Comparison of ENCODE assay signal across 39 mouse cellular contexts in genomic region chr14:37095556-37095955, GRCm38 (mm10). TPM values are rescaled to one million over a fixed set of nuclear protein-coding genes. Genes with fewer than 3 reads are reported as not detected.
"Had no signal": no experiment of that assay in that cellular context is flagged by ENCODE, and none has a peak within 500 bp of the region (broad histone marks: within the 10 kb centered on the region; RNA-seq: fewer than 3 reads in every experiment).

No protein-coding gene starts in this region.

- ATAC-seq: hindbrain, postnatal 0 days; intestine, embryonic 16.5 days; liver, postnatal 0 days had no signal

- H3K4me2 ChIP-seq: heart, embryonic 11.5 days; heart, embryonic 13.5 days; heart, embryonic 15.5 days; hindbrain, embryonic 12.5 days; hindbrain, embryonic 15.5 days; kidney, embryonic 15.5 days; limb, embryonic 12.5 days; liver, embryonic 11.5 days; liver, embryonic 13.5 days; liver, embryonic 15.5 days had no signal

- H3K9ac ChIP-seq: heart, embryonic 13.5 days; heart, embryonic 15.5 days; hindbrain, embryonic 12.5 days; hindbrain, embryonic 15.5 days; kidney, embryonic 15.5 days; limb, embryonic 12.5 days; liver, embryonic 13.5 days; liver, embryonic 15.5 days; liver, postnatal 0 days had no signal

- H3K4me3 ChIP-seq: gastrocnemius, adult 2 months; heart, adult 2 months; heart, embryonic 13.5 days; heart, embryonic 15.5 days; hindbrain, embryonic 10.5 days; hindbrain, embryonic 12.5 days; hindbrain, embryonic 15.5 days; kidney, embryonic 15.5 days; layer of hippocampus, adult 2 months; left cerebral cortex, adult 2 months; limb, embryonic 10.5 days; limb, embryonic 12.5 days; liver, embryonic 13.5 days; liver, embryonic 15.5 days had no signal

- H3K36me3 ChIP-seq: heart, embryonic 13.5 days; heart, embryonic 15.5 days; hindbrain, embryonic 10.5 days; hindbrain, embryonic 12.5 days; hindbrain, embryonic 15.5 days; kidney, embryonic 15.5 days; limb, embryonic 10.5 days; limb, embryonic 12.5 days; liver, embryonic 13.5 days; liver, embryonic 15.5 days had no signal

- H3K4me1 ChIP-seq: liver, embryonic 13.5 days; liver, embryonic 15.5 days had no signal

- DNase-seq: gastrocnemius, adult 2 months; gastrocnemius, postnatal 10 days; gastrocnemius, postnatal 25 days; heart, adult 2 months; heart, postnatal 4 days; kidney, adult 11 months; kidney, adult 2 months; kidney, adult 9 months; kidney, postnatal 10 days; kidney, postnatal 25 days; kidney, postnatal 4 days; liver; liver, embryonic 13.5 days; liver, postnatal 0 days had no signal

- H3K9me3 ChIP-seq: heart, embryonic 13.5 days; heart, embryonic 15.5 days; hindbrain, embryonic 10.5 days; hindbrain, embryonic 12.5 days; hindbrain, embryonic 15.5 days; kidney, embryonic 15.5 days; limb, embryonic 10.5 days; limb, embryonic 12.5 days; liver, embryonic 13.5 days; liver, embryonic 15.5 days had no signal

- H3K27ac ChIP-seq: gastrocnemius, adult 2 months; heart, adult 2 months; heart, embryonic 13.5 days; heart, embryonic 15.5 days; hindbrain, embryonic 12.5 days; hindbrain, embryonic 15.5 days; hindbrain, postnatal 0 days; kidney, embryonic 15.5 days; layer of hippocampus, adult 2 months; left cerebral cortex, adult 2 months; limb, embryonic 10.5 days; limb, embryonic 12.5 days; liver, embryonic 13.5 days; liver, embryonic 15.5 days had no signal

RNA-seq across cellular contexts. Expression of gene Cdhr1, which starts 2.6 kb away (rescaled TPM):
- total RNA-seq: gastrocnemius, adult 2 months; gastrocnemius, postnatal 25 days; gastrocnemius, postnatal 4 days; granulocyte monocyte progenitor cell, adult 5-6 weeks had no signal
- polyA plus RNA-seq: liver, embryonic 13.5 days; liver, embryonic 15.5 days; liver, postnatal 0 days had no signal

RNA-seq across cellular contexts. Expression of gene 2610528A11Rik, which starts 18.3 kb away (rescaled TPM):
- total RNA-seq: gastrocnemius, postnatal 4 days; heart, adult 2 months; hindbrain, postnatal 0 days; layer of hippocampus, postnatal 10 days had no signal
- polyA plus RNA-seq: hindbrain, embryonic 12.5 days had no signal

RNA-seq across cellular contexts. Expression of gene Lrit2, which starts 27.8 kb away (rescaled TPM):
- total RNA-seq: gastrocnemius, adult 2 months; gastrocnemius, postnatal 10 days; gastrocnemius, postnatal 25 days; gastrocnemius, postnatal 4 days; granulocyte monocyte progenitor cell, adult 5-6 weeks; heart, adult 2 months; heart, postnatal 25 days; heart, postnatal 4 days; hindbrain, postnatal 0 days; layer of hippocampus, adult 2 months; layer of hippocampus, postnatal 10 days; layer of hippocampus, postnatal 25 days; left cerebral cortex, adult 2 months; left cerebral cortex, postnatal 14 days; left cerebral cortex, postnatal 36 days had no signal
- polyA plus RNA-seq: heart, adult 2 months; heart, embryonic 11.5 days; heart, embryonic 13.5 days; heart, embryonic 15.5 days; heart, postnatal 0 days; hindbrain, embryonic 10.5 days; hindbrain, embryonic 12.5 days; hindbrain, embryonic 15.5 days; hindbrain, postnatal 0 days; intestine, embryonic 14.5 days; intestine, embryonic 16.5 days; kidney, embryonic 15.5 days; limb, embryonic 10.5 days; limb, embryonic 12.5 days; limb, embryonic 14.5 days; liver, embryonic 11.5 days; liver, embryonic 13.5 days; liver, embryonic 15.5 days; liver, postnatal 0 days had no signal

RNA-seq across cellular contexts. Expression of gene Lrit1, which starts 40.9 kb away (rescaled TPM):
- total RNA-seq: gastrocnemius, adult 2 months; gastrocnemius, postnatal 10 days; gastrocnemius, postnatal 25 days; granulocyte monocyte progenitor cell, adult 5-6 weeks; heart, adult 2 months; heart, postnatal 25 days; heart, postnatal 4 days; hindbrain, postnatal 0 days; layer of hippocampus, adult 2 months; layer of hippocampus, postnatal 10 days; layer of hippocampus, postnatal 25 days; left cerebral cortex, adult 2 months; left cerebral cortex, postnatal 36 days had no signal
- polyA plus RNA-seq: heart, adult 2 months; heart, embryonic 11.5 days; heart, embryonic 13.5 days; heart, embryonic 15.5 days; heart, postnatal 0 days; hindbrain, embryonic 10.5 days; hindbrain, embryonic 12.5 days; hindbrain, embryonic 15.5 days; hindbrain, postnatal 0 days; intestine, embryonic 14.5 days; intestine, embryonic 16.5 days; kidney, embryonic 15.5 days; limb, embryonic 10.5 days; limb, embryonic 12.5 days; limb, embryonic 14.5 days; liver, embryonic 11.5 days; liver, embryonic 13.5 days; liver, embryonic 15.5 days had no signal
